Comparison of ENCODE assay signal across 10 mouse cellular contexts in genomic region chrX:10201289-10201688, GRCm38 (mm10). TPM values are rescaled to one million over a fixed set of nuclear protein-coding genes. Genes with fewer than 3 reads are reported as not detected.
A peak's percentile ranks its signal among the peaks of the same experiment; 100 is the strongest.
DNase-seq lines count a peak whose midpoint lies in the region; ATAC-seq lines count a peak whose summit lies in the region.
"Had no signal": no experiment of that assay in that cellular context is flagged by ENCODE, and none has a peak within 500 bp of the region (broad histone marks: within the 10 kb centered on the region; RNA-seq: fewer than 3 reads in every experiment).

No protein-coding gene starts in this region.

- H3K36me3 ChIP-seq in limb, embryonic 10.5 days: 0 out of 2 replicates have a peak, but pooled peaks cover 5% of the 10 kb centered on the region

- no peaks in the 10 kb centered on the region for H3K9me3 ChIP-seq in limb, embryonic 10.5 days (replicated peaks)
- H3K9me3 ChIP-seq: limb, embryonic 12.5 days had no signal

- ATAC-seq in CD4-positive, CD25-positive, alpha-beta regulatory T cell, adult 4 months: no peak

- WGBS in limb, embryonic 10.5 days: 26% methylated on average over 2 of the region's 2 CpGs

- no peak overlapping the region for H3K27ac ChIP-seq in limb, embryonic 10.5 days
- H3K27ac ChIP-seq: limb, embryonic 12.5 days had no signal

- no peaks in the 10 kb centered on the region for H3K27me3 ChIP-seq in limb, embryonic 10.5 days (ENCODE audit: low read depth, poor library complexity, severe bottlenecking)
- H3K27me3 ChIP-seq: limb, embryonic 12.5 days had no signal

- H3K4me1 ChIP-seq in limb, embryonic 10.5 days: no peaks in the 10 kb centered on the region
- H3K4me1 ChIP-seq: limb, embryonic 12.5 days had no signal

- peak; percentile 49 for DNase-seq in CD4-positive, CD25-positive, alpha-beta regulatory T cell, adult 2 months (ENCODE audit: low read depth, low spot score)
- DNase-seq in layer of hippocampus, adult 11-12 months (ENCODE audit: low spot score): peak; percentile 48
- DNase-seq in layer of hippocampus, adult 9-10 months (ENCODE audit: low spot score): no peak
- peak; percentile 77 for DNase-seq in NIH3T3 (ENCODE audit: low read depth)
- peak; percentile 35 for DNase-seq in embryo, embryonic 9.5 days (ENCODE audit: extremely low spot score)
- peak; percentile 29 for DNase-seq in limb, embryonic 10.5 days (ENCODE audit: low spot score)
- DNase-seq in spleen, postnatal 36 days (ENCODE audit: low spot score in 2 of 2): peak; percentile 2 to 9

- no peak overlapping the region for H3K4me3 ChIP-seq in limb, embryonic 10.5 days
- H3K4me3 ChIP-seq: erythroblast, embryonic 14.5 days; limb, embryonic 12.5 days had no signal

RNA-seq across cellular contexts. Expression of gene Rpgr, which starts 15.4 kb away (rescaled TPM):
- polyA plus RNA-seq in CD4-positive, CD25-positive, alpha-beta regulatory T cell, adult 4 months (2017; shearing (Covaris generic)): 1 to 10 TPM; 2.8 to 4.4 TPM
- polyA plus RNA-seq in limb, embryonic 10.5 days (2016; fragmentation: Nextera tagmentation; extraction: Ambion mirVana): 19.0 and 23.5 TPM in 2 replicates

RNA-seq across cellular contexts. Expression of gene Otc, which starts 50.8 kb away (rescaled TPM):
- polyA plus RNA-seq in CD4-positive, CD25-positive, alpha-beta regulatory T cell, adult 4 months (2017; shearing (Covaris generic)): not detected
- polyA plus RNA-seq in limb, embryonic 10.5 days (2016; fragmentation: Nextera tagmentation; extraction: Ambion mirVana): not detected in 2 replicates
- polyA plus RNA-seq: erythroblast, embryonic 14.5 days; limb, embryonic 12.5 days had no signal
